Mouse (Mus musculus) intestine, embryonic 14.5 days (tissue): ENCODE measurements around the gene Adi1. TPM values are rescaled to one million over a fixed set of nuclear protein-coding genes. Genes with fewer than 3 reads are reported as not detected.

Experiments used
- ATAC-seq: fragments of 200-750 bp; cut with Nextera tagmentation; replicated peaks from 2 replicates; pipeline ENCODE4 v1.8.0; 2017; ENCODE audit warnings: low read depth, moderate number of reproducible peaks, moderate TSS enrichment, moderate library complexity; ENCODE audit not compliant: low FRiP score, low TSS enrichment
- DNase-seq: peaks from one replicate; pipeline ENCODE4 v3.0.0-alpha.2; 2018; ENCODE audit warnings: low spot score
- H3K27ac ChIP-seq: fragments of 300-500 bp; sonication (generic); 2 replicates; pipeline ENCODE4 v1.5.1; 2014; ENCODE audit warnings: low read depth, mild to moderate bottlenecking, control low read depth
- H3K27me3 ChIP-seq: fragments of 300-500 bp; sonication (generic); replicated peaks from 2 replicates; pipeline ENCODE4 v1.6.1; 2014; ENCODE audit warnings: low read length, control low read depth; ENCODE audit not compliant: control insufficient read depth, insufficient read depth
- H3K36me3 ChIP-seq: fragments of 300-500 bp; sonication (generic); 2 replicates; pipeline ENCODE4 v1.6.1; 2014; ENCODE audit warnings: low read length, control low read depth; ENCODE audit not compliant: control insufficient read depth, insufficient read depth
- H3K4me1 ChIP-seq: fragments of 300-500 bp; sonication (generic); replicated peaks from 2 replicates; pipeline ENCODE4 v1.6.1; 2014; ENCODE audit warnings: low read length, control low read depth, mixed read lengths; ENCODE audit not compliant: control insufficient read depth, insufficient read depth
- H3K4me2 ChIP-seq: fragments of 300-500 bp; sonication (generic); 2 replicates; pipeline ENCODE4 v1.6.1; 2014; ENCODE audit warnings: low read length
- H3K4me3 ChIP-seq: fragments of 300-500 bp; sonication (generic); 2 replicates; pipeline ENCODE4 v1.5.1; 2014; ENCODE audit warnings: low read depth, low read length, control low read depth, mixed read lengths
- H3K9ac ChIP-seq: fragments of 300-500 bp; sonication (generic); 2 replicates; pipeline ENCODE4 v1.6.1; 2014; ENCODE audit warnings: mild to moderate bottlenecking, low read length
- H3K9me3 ChIP-seq: fragments of 300-500 bp; sonication (generic); 2 replicates; pipeline ENCODE4 v1.6.1; 2016; ENCODE audit warnings: low read length, control low read depth; ENCODE audit not compliant: control insufficient read depth
- WGBS: fragments of 180-500 bp; shearing (Covaris S2); extraction: QIAGEN DNeasy Blood & Tissue Kit; methylation state at CpG from one replicate; pipeline ENCODE4 v1.1.7; 2014; 5-methylcytosine and 5-hydroxymethylcytosine counted together
- polyA plus RNA-seq: library from polyadenylated mRNA; unstranded; fragments of >200 nt; fragmentation: Nextera tagmentation; extraction: Ambion mirVana; gene quantifications from 2 replicates; pipeline ENCODE4 v1.2.1, GENCODE M21; 2014

Adi1 gene
- polyA plus RNA-seq, 1 experiment from 2014 or later, result 78.7 TPM

DNA sequence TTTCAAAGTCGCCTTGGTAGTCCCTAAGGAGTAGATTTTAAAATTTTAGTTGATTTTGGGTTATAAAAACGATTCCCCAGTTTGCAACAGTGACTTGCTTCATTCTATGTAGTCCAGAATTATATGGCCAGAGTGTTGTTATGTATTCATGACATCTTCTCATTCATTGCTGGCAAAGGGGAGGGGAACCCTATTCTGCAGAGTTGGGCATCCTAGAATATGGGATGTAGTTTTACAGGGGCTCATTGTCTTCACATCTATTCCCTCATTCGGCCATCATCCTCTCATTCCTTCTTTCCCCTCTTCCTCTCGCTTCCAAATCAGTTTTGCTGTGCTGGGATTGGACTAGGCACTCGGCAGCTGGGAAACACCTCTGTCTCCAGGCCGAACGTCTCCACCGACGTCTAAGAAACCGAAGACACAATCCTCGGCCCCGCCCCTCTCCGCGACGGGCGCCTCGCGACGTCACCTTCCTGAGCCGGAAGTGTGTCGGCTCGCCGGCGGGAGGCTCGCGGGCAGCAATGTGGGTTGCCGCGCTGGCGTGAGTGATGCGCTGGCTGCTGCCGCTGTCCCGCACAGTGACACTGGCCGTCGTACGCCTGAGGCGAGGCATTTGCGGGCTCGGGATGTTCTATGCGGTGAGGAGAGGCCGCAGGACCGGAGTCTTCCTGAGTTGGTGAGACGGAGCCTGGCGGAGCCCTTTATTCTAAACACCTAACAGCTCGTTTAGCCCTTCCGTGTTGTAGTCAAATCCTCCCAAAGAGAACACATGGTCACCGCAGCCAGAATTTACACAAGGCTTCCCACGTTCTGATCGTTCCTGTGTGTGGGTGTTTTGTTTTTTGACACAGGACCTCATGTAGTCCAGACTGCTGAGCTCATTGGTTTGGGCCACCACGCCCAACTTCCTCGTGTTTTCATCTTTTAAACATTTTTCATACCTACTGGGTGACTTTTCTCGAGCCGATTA, 25.6 kb upstream of the Adi1 start, which contains the start of gene Rnaseh1:
Gene Rnaseh1 (plus strand): TSS at position 462 of the 970 bp plus-strand sequence.
- peak within 1 kb of the TSS; percentile 91 for H3K4me2 ChIP-seq
- DNase-seq (peak; percentile 95), ATAC-seq (peak; percentile 92)
- peaks cover 20% of the 10 kb centered on the region for H3K36me3 ChIP-seq
- H3K4me1 ChIP-seq, result no peaks in the 10 kb centered on the region
- H3K9me3 ChIP-seq, result no peaks in the 10 kb centered on the region
- no peaks in the 10 kb centered on the region for H3K27me3 ChIP-seq
- H3K9ac ChIP-seq, result peak within 1 kb of the TSS; percentile 78
- 2% methylated on average over 52 of the region's 52 CpGs for WGBS
- H3K4me3 ChIP-seq, result peak within 1 kb of the TSS; percentile 89
- peak within 1 kb of the TSS; percentile 55 for H3K27ac ChIP-seq

GRCm38 (mm10) chr12:28662628-28663027, 12.4 kb upstream of the Adi1 start:
- H3K27ac ChIP-seq, result no peak overlapping the region
- 81% methylated on average over 4 of the region's 4 CpGs for WGBS
- H3K9me3 ChIP-seq, result no peaks in the 10 kb centered on the region
- ATAC-seq (no peak), DNase-seq (no peak)
- no peak overlapping the region for H3K4me3 ChIP-seq
- H3K36me3 ChIP-seq, result peaks cover 33% of the 10 kb centered on the region
- no peaks in the 10 kb centered on the region for H3K27me3 ChIP-seq
- peaks cover 9% of the 10 kb centered on the region for H3K4me1 ChIP-seq
- no peak overlapping the region for H3K4me2 ChIP-seq
- no peak overlapping the region for H3K9ac ChIP-seq

GRCm38 (mm10) chr12:28666734-28667133, 8.3 kb upstream of the Adi1 start:
- H3K4me1 ChIP-seq, result peaks cover 12% of the 10 kb centered on the region
- no peak overlapping the region for H3K4me3 ChIP-seq
- H3K27me3 ChIP-seq, result no peaks in the 10 kb centered on the region
- no peak for ATAC-seq
- no peaks in the 10 kb centered on the region for H3K9me3 ChIP-seq
- WGBS, result 45% methylated on average over 4 of the region's 4 CpGs
- DNase-seq, result no peak
- H3K36me3 ChIP-seq, result no peaks in the 10 kb centered on the region
- H3K4me2 ChIP-seq, result no peak overlapping the region
- H3K27ac ChIP-seq, result 0 out of 2 replicates have a peak overlapping the region, but pooled peaks have one; percentile 27
- no peak overlapping the region for H3K9ac ChIP-seq

- DNase-seq (no peak), ATAC-seq (no peak)
- H3K4me1 ChIP-seq, result peaks cover 12% of the 10 kb centered on the region
- H3K9ac ChIP-seq, result 0 out of 2 replicates have a peak overlapping the region, but pooled peaks have one; percentile 10
- H3K4me2 ChIP-seq, result no peak overlapping the region
- H3K27ac ChIP-seq, result peak overlapping the region; percentile 27; the same call in 1 of the 2 replicates
- H3K4me3 ChIP-seq, result no peak overlapping the region
- WGBS, result 12% methylated on average over 8 of the region's 8 CpGs
- H3K36me3 ChIP-seq, result no peaks in the 10 kb centered on the region
- no peaks in the 10 kb centered on the region for H3K27me3 ChIP-seq
- no peaks in the 10 kb centered on the region for H3K9me3 ChIP-seq
These were observed 7.7 kb upstream of the Adi1 start for GRCm38 (mm10) chr12:28667287-28667686.

- Histone ChIP-seq H3K9me3 (no peaks in the 10 kb centered on the region), H3K4me3 (peak overlapping the region; percentile 39; the same call in 1 of the 2 replicates), H3K27me3 (no peaks in the 10 kb centered on the region), H3K4me1 (peaks cover 6% of the 10 kb centered on the region; the same call in 1 of the 2 replicates), H3K27ac (peak overlapping the region; percentile 88; the same call in 1 of the 2 replicates), H3K36me3 (peaks cover 14% of the 10 kb centered on the region; the same call in 1 of the 2 replicates), H3K9ac (no peak overlapping the region), H3K4me2 (peak overlapping the region; percentile 62)
- WGBS, result 86% methylated on average over 10 of the region's 10 CpGs
- ATAC-seq (no peak), DNase-seq (no peak)
These were observed 852 bp upstream of the Adi1 start for GRCm38 (mm10) chr12:28674038-28674720.

DNA sequence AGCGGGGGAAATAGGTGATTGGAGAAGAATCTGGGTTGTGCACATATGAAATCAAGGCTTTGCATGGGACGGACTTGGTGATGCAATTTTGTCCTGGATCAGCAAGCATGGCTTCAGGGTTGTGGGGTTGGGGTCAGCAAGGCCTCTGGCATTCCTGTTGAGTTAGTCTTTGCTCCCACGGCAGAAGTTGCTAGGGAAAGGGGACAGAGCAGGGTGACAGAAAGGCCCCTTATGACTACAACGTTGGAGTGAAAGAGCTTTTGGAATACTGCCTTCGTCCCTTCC, 836 bp downstream of the Adi1 start:
- Histone ChIP-seq H3K4me2 (peak overlapping the region; percentile 62), H3K9me3 (no peaks in the 10 kb centered on the region), H3K9ac (peak overlapping the region; percentile 53), H3K4me3 (peak overlapping the region; percentile 39), H3K27me3 (no peaks in the 10 kb centered on the region), H3K36me3 (peaks cover 21% of the 10 kb centered on the region; the same call in 1 of the 2 replicates), H3K4me1 (peaks cover 6% of the 10 kb centered on the region; the same call in 1 of the 2 replicates), H3K27ac (peak overlapping the region; percentile 88)
- WGBS, result 67% methylated on average over 5 of the region's 5 CpGs
- ATAC-seq (no peak), DNase-seq (no peak)

DNA sequence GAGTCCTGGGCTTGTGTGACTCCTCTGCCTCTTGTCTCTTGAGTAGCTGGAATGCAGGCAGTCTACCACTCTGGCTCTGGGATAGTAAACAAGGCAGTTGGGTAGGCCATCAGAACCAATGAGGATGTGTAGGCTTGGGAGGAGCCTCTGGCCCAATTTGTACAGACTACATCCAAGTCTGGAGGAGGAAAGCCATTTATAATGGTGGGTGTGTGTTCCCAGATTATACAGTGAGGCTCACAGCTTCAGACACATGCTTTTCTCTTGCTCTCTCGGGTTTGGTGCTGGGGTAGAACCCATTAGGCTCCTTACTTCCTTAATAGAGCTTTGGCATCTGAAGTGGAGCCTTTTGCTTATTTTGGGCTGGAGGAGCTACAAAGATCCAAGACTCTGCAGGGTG, 9.6 kb downstream of the Adi1 start:
- WGBS, result 92% methylated on average over 1 of the region's 1 CpGs
- Histone ChIP-seq H3K4me2 (no peak overlapping the region), H3K36me3 (peaks cover 20% of the 10 kb centered on the region), H3K9ac (no peak overlapping the region), H3K27ac (no peak overlapping the region), H3K4me3 (no peak overlapping the region), H3K27me3 (no peaks in the 10 kb centered on the region), H3K9me3 (no peaks in the 10 kb centered on the region), H3K4me1 (no peaks in the 10 kb centered on the region)
- ATAC-seq, result no peak
- DNase-seq, result no peak

- ATAC-seq (no peak), DNase-seq (no peak)
- Histone ChIP-seq H3K4me2 (no peak overlapping the region), H3K4me3 (no peak overlapping the region), H3K9ac (no peak overlapping the region), H3K9me3 (no peaks in the 10 kb centered on the region), H3K27ac (no peak overlapping the region), H3K4me1 (no peaks in the 10 kb centered on the region), H3K27me3 (no peaks in the 10 kb centered on the region), H3K36me3 (peaks cover 29% of the 10 kb centered on the region)
- WGBS, result 66% methylated on average over 3 of the region's 3 CpGs
These were observed 10.7 kb downstream of the Adi1 start for GRCm38 (mm10) chr12:28685771-28686170.
